Mouse (Mus musculus) spleen, adult 2 months (tissue): ENCODE measurements at regions not wholly inside any gene's neighbourhood (a gene's known extent, or its start where the extent isn't known, plus 50 kb on each side); places are given as distances from the start of the nearest gene placed in this dataset.

Experiments
- CTCF ChIP-seq: fragments of 200-500 bp; IDR thresholded peaks from 2 replicates; pipeline ENCODE4 v1.5.1; 2011; ENCODE audit warnings: mild to moderate bottlenecking, inconsistent platforms; ENCODE audit not compliant: insufficient read depth, insufficient read length, insufficient replicate concordance; ENCODE audit errors: extremely low read depth
- POLR2A ChIP-seq: fragments of 200-500 bp; IDR thresholded peaks from 2 replicates; pipeline ENCODE4 v1.6.1; 2011; ENCODE audit warnings: low read depth, low read length, inconsistent platforms

- TF ChIP-seq POLR2A, result no peak
- no peak for TF ChIP-seq CTCF
Measured at GRCm38 (mm10) chr17:84122486-84123131, 65.1 kb downstream of the Zfp36l2 start.
